Mouse (Mus musculus): ENCODE measurements around the gene Nfia.

DNA sequence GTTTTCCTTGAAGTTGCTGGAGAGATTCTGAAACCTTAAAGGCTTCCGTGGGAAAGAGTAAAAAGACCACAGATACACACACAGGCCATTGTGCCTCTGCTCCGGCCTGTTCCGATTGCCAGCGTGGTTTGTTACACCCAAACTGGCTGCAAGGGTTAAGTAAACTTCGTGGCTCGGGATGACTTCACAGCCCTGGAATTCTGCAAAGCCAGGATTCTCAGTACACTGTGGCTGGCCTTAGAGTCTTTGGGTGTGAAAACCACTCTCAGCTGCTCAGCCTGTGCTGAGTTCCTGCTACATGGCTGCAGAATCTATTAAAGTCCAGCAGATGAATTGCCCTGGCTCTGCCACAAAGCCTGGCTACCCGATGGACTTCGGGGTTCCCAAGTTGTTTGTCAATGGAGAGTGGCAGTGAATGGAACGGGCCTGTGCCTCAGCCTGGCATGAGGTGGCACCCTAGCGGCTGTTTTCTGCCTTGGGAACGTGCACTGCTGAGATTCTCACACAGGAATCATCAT is 231.6 kb downstream of the Nfia start:
- TF ChIP-seq CTCF (IDR thresholded peaks at IDR 0.05; ENCODE audit: control insufficient read depth, insufficient read depth, insufficient replicate concordance, low read depth, low read length) (peak; percentile 26; the same call in 1 of the 2 replicates), POLR2A (IDR thresholded peaks at IDR 0.05; ENCODE audit: control insufficient read depth, low read depth, low read length) (no peak)
